Mouse (Mus musculus): Measurements from ENCODE around the gene Rasgef1a. TPM values are rescaled to one million over a fixed set of nuclear protein-coding genes. Genes with fewer than 3 reads are reported as not detected.

The Rasgef1a gene
- polyA plus RNA-seq, 1 experiment from 2014 or later = 0.12 TPM

GRCm38 (mm10) chr6:118138731-118139709 lies 127.8 kb downstream of the Rasgef1a start, which contains the start of gene Csgalnact2:
Csgalnact2 (minus strand) TSS chr6:118139140.
- H3K4me1 ChIP-seq = no peaks in the 10 kb centered on the region
- H3K9me3 ChIP-seq = no peaks in the 10 kb centered on the region
- WGBS = 8% methylated on average over 54 of the region's 66 CpGs
- H3K4me3 ChIP-seq = peak within 1 kb of the TSS; percentile 69
- H3K9ac ChIP-seq = peak within 1 kb of the TSS; percentile 74
- H3K27ac ChIP-seq = peak within 1 kb of the TSS; percentile 72
- H3K36me3 ChIP-seq = no peaks in the 10 kb centered on the region
- H3K27me3 ChIP-seq = no peaks in the 10 kb centered on the region
- peak; percentile 94 for ATAC-seq (ENCODE audit: insufficient number of reproducible peaks, insufficient read depth, low FRiP score, low TSS enrichment)
- peak within 1 kb of the TSS; percentile 49 for H3K4me2 ChIP-seq (replicated peaks)

GRCm38 (mm10) chr6:118140961-118141360 lies 129.7 kb downstream of the Rasgef1a start:
- Histone ChIP-seq H3K9ac (no peak overlapping the region), H3K36me3 (no peaks in the 10 kb centered on the region), H3K4me3 (no peak overlapping the region), H3K4me2 (replicated peaks) (no peak overlapping the region), H3K9me3 (no peaks in the 10 kb centered on the region), H3K4me1 (no peaks in the 10 kb centered on the region), H3K27ac (no peak overlapping the region), H3K27me3 (no peaks in the 10 kb centered on the region)
- ATAC-seq (ENCODE audit: insufficient number of reproducible peaks, insufficient read depth, low FRiP score, low TSS enrichment) = no peak
- 79% methylated on average over 6 of the region's 6 CpGs for WGBS

Small RNA genes within 50 kb of the gene (microRNA-seq; reads per million reads assigned to microRNA genes)
- gene Mir7044 = not detected

Other genes starting within 250 kb of the Rasgef1a start
- 175 and 182 TPM in 2 replicates for gene Zfp637, start 170.3 kb upstream of the Rasgef1a start, polyA plus RNA-seq (2016; fragmentation: Nextera tagmentation; extraction: Ambion mirVana)
- 15.7 and 19.2 TPM in 2 replicates for gene Zfp239, start 149.3 kb upstream of the Rasgef1a start, polyA plus RNA-seq (2016; fragmentation: Nextera tagmentation; extraction: Ambion mirVana)
- 659 and 677 TPM in 2 replicates for gene Hnrnpf, start 111.1 kb upstream of the Rasgef1a start, polyA plus RNA-seq (2016; fragmentation: Nextera tagmentation; extraction: Ambion mirVana)
- 2.2 and 3.7 TPM in 2 replicates for gene Fxyd4, start 73.7 kb upstream of the Rasgef1a start, polyA plus RNA-seq (2016; fragmentation: Nextera tagmentation; extraction: Ambion mirVana)
- 12.0 and 14.2 TPM in 2 replicates for gene Csgalnact2, start 127.7 kb downstream of the Rasgef1a start, polyA plus RNA-seq (2016; fragmentation: Nextera tagmentation; extraction: Ambion mirVana)
- gene Ret, start 186.3 kb downstream of the Rasgef1a start, polyA plus RNA-seq (2016; fragmentation: Nextera tagmentation; extraction: Ambion mirVana) = 1.9 and 2.3 TPM in 2 replicates

All from embryonic facial prominence, embryonic 12.5 days (tissue).